Mouse (Mus musculus) liver, embryonic 13.5 days (tissue): ENCODE measurements around the gene Car8. TPM values are rescaled to one million over a fixed set of nuclear protein-coding genes. Genes with fewer than 3 reads are reported as not detected.
A peak's percentile ranks its signal among the peaks of the same experiment; 100 is the strongest.

Source experiments
- ATAC-seq: fragments of 200-750 bp; cut with Nextera tagmentation; 2 replicates; pipeline ENCODE4 v1.8.0; 2017; ENCODE audit warnings: low read depth, mild to moderate bottlenecking, moderate number of reproducible peaks, moderate library complexity
- DNase-seq: peaks from one replicate; pipeline ENCODE4 v3.0.0; 2022
- H3K27ac ChIP-seq: fragments of 300-500 bp; sonication (generic); 2 replicates; pipeline ENCODE4 v1.5.1; 2015; ENCODE audit warnings: moderate library complexity, mild to moderate bottlenecking, inconsistent platforms
- H3K27me3 ChIP-seq: fragments of 300-500 bp; sonication (generic); 2 replicates; pipeline ENCODE4 v1.6.1; 2015; ENCODE audit warnings: mild to moderate bottlenecking, inconsistent platforms
- H3K36me3 ChIP-seq: fragments of 300-500 bp; sonication (generic); 2 replicates; pipeline ENCODE4 v1.6.1; 2015; ENCODE audit warnings: mild to moderate bottlenecking, inconsistent platforms
- H3K4me1 ChIP-seq: fragments of 300-500 bp; sonication (generic); replicated peaks from 2 replicates; pipeline ENCODE4 v1.6.1; 2015; ENCODE audit warnings: inconsistent platforms
- H3K4me2 ChIP-seq: fragments of 300-500 bp; sonication (generic); 2 replicates; pipeline ENCODE4 v1.6.1; 2015; ENCODE audit warnings: inconsistent platforms, mild to moderate bottlenecking, moderate library complexity
- H3K4me3 ChIP-seq: fragments of 300-500 bp; sonication (generic); replicated peaks from 2 replicates; pipeline ENCODE4 v1.5.1; 2015; ENCODE audit warnings: mild to moderate bottlenecking, inconsistent platforms
- H3K9ac ChIP-seq: fragments of 300-500 bp; sonication (generic); 2 replicates; pipeline ENCODE4 v1.6.1; 2015; ENCODE audit warnings: mild to moderate bottlenecking, inconsistent platforms
- H3K9me3 ChIP-seq: fragments of 300-500 bp; sonication (generic); replicated peaks from 2 replicates; pipeline ENCODE4 v1.6.1; 2016; ENCODE audit warnings: inconsistent platforms
- WGBS: fragments of 180-500 bp; shearing (Covaris S2); methylation state at CpG from one replicate; pipeline ENCODE4 v1.1.7; 2015; ENCODE audit not compliant: insufficient replicate concordance; 5-methylcytosine and 5-hydroxymethylcytosine counted together
- polyA plus RNA-seq: library from polyadenylated mRNA; unstranded; fragments of >200 nt; fragmentation: Nextera tagmentation; extraction: Ambion mirVana; gene quantifications from 2 replicates; pipeline ENCODE4 v1.2.1, GENCODE M21; 2015

Gene Car8
- 2.1 and 2.7 TPM in 2 replicates for polyA plus RNA-seq

- H3K9me3 ChIP-seq: no peaks in the 10 kb centered on the region
- ATAC-seq (peak; percentile 59), DNase-seq (no peak)
- H3K4me2 ChIP-seq: peak within 1 kb of the TSS; percentile 79
- H3K36me3 ChIP-seq: no peaks in the 10 kb centered on the region
- WGBS: 1% methylated on average over 49 of the region's 49 CpGs
- peak within 1 kb of the TSS; percentile 13; the same call in 1 of the 2 replicates for H3K27ac ChIP-seq
- H3K9ac ChIP-seq: peak within 1 kb of the TSS; percentile 66
- H3K4me3 ChIP-seq: peak within 1 kb of the TSS; percentile 62
- 0 out of 2 replicates have a peak, but pooled peaks cover 5% of the 10 kb centered on the region for H3K27me3 ChIP-seq
- no peaks in the 10 kb centered on the region; the same call in 1 of the 2 replicates for H3K4me1 ChIP-seq
These were observed at the start of gene Car8 for GRCm38 (mm10) chr4:8238560-8239305. TSS of gene Car8 (minus strand) at chr4:8239041.

GRCm38 (mm10) chr4:8284934-8285333 lies 46.1 kb upstream of the Car8 start:
- 8% methylated on average over 1 of the region's 1 CpGs for WGBS
- Histone ChIP-seq H3K36me3 (no peaks in the 10 kb centered on the region), H3K9me3 (no peaks in the 10 kb centered on the region), H3K4me1 (no peaks in the 10 kb centered on the region), H3K27me3 (no peaks in the 10 kb centered on the region), H3K9ac (no peak overlapping the region), H3K4me2 (no peak overlapping the region), H3K4me3 (no peak overlapping the region), H3K27ac (no peak overlapping the region)
- ATAC-seq: no peak
- no peak for DNase-seq

GRCm38 (mm10) chr4:8278159-8278558 lies 39.3 kb upstream of the Car8 start:
- no peak for ATAC-seq
- 79% methylated on average over 2 of the region's 2 CpGs for WGBS
- H3K9ac ChIP-seq: no peak overlapping the region

GRCm38 (mm10) chr4:8249805-8250204 lies 11.0 kb upstream of the Car8 start:
- Histone ChIP-seq H3K4me1 (no peaks in the 10 kb centered on the region), H3K36me3 (no peaks in the 10 kb centered on the region), H3K4me2 (no peak overlapping the region), H3K27ac (no peak overlapping the region), H3K9ac (no peak overlapping the region), H3K27me3 (no peaks in the 10 kb centered on the region), H3K4me3 (no peak overlapping the region), H3K9me3 (no peaks in the 10 kb centered on the region)
- DNase-seq: no peak
- no peak for ATAC-seq
- 70% methylated on average over 3 of the region's 3 CpGs for WGBS

More at GRCm38 (mm10) chr4:8278159-8278558, 39.3 kb upstream of the Car8 start:
- Histone ChIP-seq H3K4me3 (no peak overlapping the region), H3K27me3 (no peaks in the 10 kb centered on the region), H3K27ac (no peak overlapping the region), H3K4me2 (no peak overlapping the region), H3K9me3 (no peaks in the 10 kb centered on the region), H3K4me1 (no peaks in the 10 kb centered on the region), H3K36me3 (no peaks in the 10 kb centered on the region)
- no peak for DNase-seq

- DNase-seq: no peak
- H3K9me3 ChIP-seq: no peaks in the 10 kb centered on the region
- H3K4me1 ChIP-seq: no peaks in the 10 kb centered on the region
- H3K27me3 ChIP-seq: no peaks in the 10 kb centered on the region
- H3K4me2 ChIP-seq: no peak overlapping the region
- no peak overlapping the region for H3K27ac ChIP-seq
- no peak for ATAC-seq
- no peak overlapping the region for H3K4me3 ChIP-seq
- 23% methylated on average over 1 of the region's 1 CpGs for WGBS
- H3K9ac ChIP-seq: no peak overlapping the region
- no peaks in the 10 kb centered on the region for H3K36me3 ChIP-seq
These were observed 6.7 kb upstream of the Car8 start for GRCm38 (mm10) chr4:8245495-8246063.

- H3K4me2 ChIP-seq: no peak overlapping the region
- no peak overlapping the region for H3K9ac ChIP-seq
- DNase-seq: no peak
- no peak overlapping the region for H3K4me3 ChIP-seq
- 0 out of 2 replicates have a peak, but pooled peaks have one; percentile 26 for ATAC-seq
- H3K9me3 ChIP-seq: no peaks in the 10 kb centered on the region
- H3K4me1 ChIP-seq: no peaks in the 10 kb centered on the region
- H3K27ac ChIP-seq: no peak overlapping the region
- 69% methylated on average over 3 of the region's 3 CpGs for WGBS
- H3K36me3 ChIP-seq: no peaks in the 10 kb centered on the region
- H3K27me3 ChIP-seq: no peaks in the 10 kb centered on the region
These were observed 6.2 kb upstream of the Car8 start for GRCm38 (mm10) chr4:8245062-8245461.

GRCm38 (mm10) chr4:8239699-8240098 lies 858 bp upstream of the Car8 start:
- WGBS: 59% methylated on average over 11 of the region's 11 CpGs
- no peaks in the 10 kb centered on the region for H3K36me3 ChIP-seq
- H3K9ac ChIP-seq: no peak overlapping the region
- DNase-seq: no peak
- H3K27me3 ChIP-seq: 0 out of 2 replicates have a peak, but pooled peaks cover 5% of the 10 kb centered on the region
- H3K27ac ChIP-seq: no peak overlapping the region
- H3K4me2 ChIP-seq: peak overlapping the region; percentile 79
- ATAC-seq: peak; percentile 48
- H3K9me3 ChIP-seq: no peaks in the 10 kb centered on the region
- no peak overlapping the region for H3K4me3 ChIP-seq
- H3K4me1 ChIP-seq: no peaks in the 10 kb centered on the region; the same call in 1 of the 2 replicates

GRCm38 (mm10) chr4:8239306-8239670 lies 447 bp upstream of the Car8 start:
- no peaks in the 10 kb centered on the region for H3K9me3 ChIP-seq
- H3K4me2 ChIP-seq: peak overlapping the region; percentile 79
- DNase-seq (no peak), ATAC-seq (0 out of 2 replicates have a peak, but pooled peaks have one; percentile 7)
- H3K36me3 ChIP-seq: no peaks in the 10 kb centered on the region
- H3K27me3 ChIP-seq: 0 out of 2 replicates have a peak, but pooled peaks cover 5% of the 10 kb centered on the region
- WGBS: 20% methylated on average over 11 of the region's 11 CpGs
- H3K4me3 ChIP-seq: peak overlapping the region; percentile 62
- H3K9ac ChIP-seq: no peak overlapping the region
- H3K4me1 ChIP-seq: no peaks in the 10 kb centered on the region; the same call in 1 of the 2 replicates
- no peak overlapping the region for H3K27ac ChIP-seq

- Histone ChIP-seq H3K4me2 (no peak overlapping the region), H3K4me3 (no peak overlapping the region), H3K27ac (no peak overlapping the region), H3K27me3 (no peaks in the 10 kb centered on the region), H3K9me3 (no peaks in the 10 kb centered on the region), H3K4me1 (no peaks in the 10 kb centered on the region), H3K36me3 (no peaks in the 10 kb centered on the region), H3K9ac (no peak overlapping the region)
- DNase-seq: no peak
- 21% methylated on average over 12 of the region's 12 CpGs for WGBS
- ATAC-seq: no peak
These were observed 6.3 kb downstream of the Car8 start for GRCm38 (mm10) chr4:8232393-8233111.

GRCm38 (mm10) chr4:8231291-8231871 lies 7.5 kb downstream of the Car8 start:
- no peaks in the 10 kb centered on the region for H3K27me3 ChIP-seq
- H3K9me3 ChIP-seq: no peaks in the 10 kb centered on the region
- H3K4me2 ChIP-seq: no peak overlapping the region
- no peak for DNase-seq
- no peak overlapping the region for H3K27ac ChIP-seq
- no peaks in the 10 kb centered on the region for H3K36me3 ChIP-seq
- no peak overlapping the region for H3K9ac ChIP-seq
- H3K4me3 ChIP-seq: no peak overlapping the region
- no peak for ATAC-seq
- no peaks in the 10 kb centered on the region for H3K4me1 ChIP-seq
- WGBS: 60% methylated on average over 5 of the region's 5 CpGs

- H3K27ac ChIP-seq: no peak overlapping the region
- no peak overlapping the region for H3K9ac ChIP-seq
- no peak overlapping the region for H3K4me2 ChIP-seq
- ATAC-seq (no peak), DNase-seq (no peak)
- H3K4me3 ChIP-seq: no peak overlapping the region
- 59% methylated on average over 3 of the region's 3 CpGs for WGBS
- no peaks in the 10 kb centered on the region for H3K9me3 ChIP-seq
- H3K36me3 ChIP-seq: no peaks in the 10 kb centered on the region
- no peaks in the 10 kb centered on the region for H3K4me1 ChIP-seq
- no peaks in the 10 kb centered on the region for H3K27me3 ChIP-seq
These were observed 9.1 kb downstream of the Car8 start for GRCm38 (mm10) chr4:8229661-8230298.
